Mouse (Mus musculus) lung, embryonic 16.5 days (tissue): ENCODE data around the gene F3. TPM values are rescaled to one million over a fixed set of nuclear protein-coding genes. Genes with fewer than 3 reads are reported as not detected.

ENCODE experiments used
- ATAC-seq: fragments of 200-750 bp; cut with Nextera tagmentation; 2 replicates; pipeline ENCODE4 v1.8.0; 2017; ENCODE audit warnings: low read depth, mild to moderate bottlenecking, moderate library complexity
- H3K27ac ChIP-seq: fragments of 300-500 bp; sonication (generic); 2 replicates; pipeline ENCODE4 v1.5.1; 2014; ENCODE audit warnings: mild to moderate bottlenecking, control low read depth, low read length
- H3K27me3 ChIP-seq: fragments of 300-500 bp; sonication (generic); 2 replicates; pipeline ENCODE4 v1.6.1; 2014; ENCODE audit warnings: low read depth, low read length, mixed read lengths; ENCODE audit not compliant: control insufficient read depth, insufficient read depth
- H3K36me3 ChIP-seq: fragments of 300-500 bp; sonication (generic); 2 replicates; pipeline ENCODE4 v1.6.1; 2014; ENCODE audit warnings: low read length; ENCODE audit not compliant: control insufficient read depth, insufficient read depth
- H3K4me1 ChIP-seq: fragments of 300-500 bp; sonication (generic); replicated peaks from 2 replicates; pipeline ENCODE4 v1.6.1; 2014; ENCODE audit warnings: low read length, mixed read lengths; ENCODE audit not compliant: control insufficient read depth, insufficient read depth
- H3K4me2 ChIP-seq: fragments of 300-500 bp; sonication (generic); 2 replicates; pipeline ENCODE4 v1.6.1; 2014; ENCODE audit warnings: low read depth, low read length, control low read depth
- H3K4me3 ChIP-seq: fragments of 300-500 bp; sonication (generic); 2 replicates; pipeline ENCODE4 v1.5.1; 2014; ENCODE audit warnings: mild to moderate bottlenecking, low read length, control low read depth
- H3K9ac ChIP-seq: fragments of 300-500 bp; sonication (generic); 2 replicates; pipeline ENCODE4 v1.6.1; 2014; ENCODE audit warnings: low read length, control low read depth
- H3K9me3 ChIP-seq: fragments of 300-500 bp; sonication (generic); 2 replicates; pipeline ENCODE4 v1.6.1; 2016; ENCODE audit warnings: low read length; ENCODE audit not compliant: control insufficient read depth
- WGBS: fragments of 180-500 bp; shearing (Covaris S2); extraction: QIAGEN DNeasy Blood & Tissue Kit; methylation state at CpG from one replicate; pipeline ENCODE4 v1.1.7; 2014; 5-methylcytosine and 5-hydroxymethylcytosine counted together
- polyA plus RNA-seq: library from polyadenylated mRNA; unstranded; fragments of >200 nt; fragmentation: Nextera tagmentation; extraction: Ambion mirVana; gene quantifications from 2 replicates; pipeline ENCODE4 v1.2.1, GENCODE M21; 2015

The F3 gene
- polyA plus RNA-seq, 1 experiment from 2014 or later = 30.5 TPM

DNA sequence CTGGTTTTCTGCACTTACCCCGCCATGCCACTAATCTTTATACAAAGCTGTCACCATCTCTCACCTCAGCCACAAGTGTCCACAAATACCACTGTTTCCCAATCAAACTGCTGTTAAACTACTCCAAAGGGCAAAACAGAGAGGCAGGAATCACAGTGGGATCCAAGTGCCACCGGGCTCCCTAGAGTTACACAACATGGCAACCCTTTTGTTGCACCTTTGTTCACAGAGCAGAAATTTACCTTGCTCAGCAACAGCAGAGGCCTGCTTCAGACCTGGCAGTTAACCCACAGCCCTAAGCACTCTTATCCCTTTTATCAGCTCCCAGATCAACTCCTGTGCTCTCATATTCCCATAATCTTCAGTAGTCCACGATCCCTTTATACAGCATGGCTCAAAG lies 35.6 kb upstream of the F3 start:
- Histone ChIP-seq H3K4me2 (no peak overlapping the region), H3K4me3 (no peak overlapping the region), H3K9me3 (no peaks in the 10 kb centered on the region), H3K27ac (no peak overlapping the region), H3K4me1 (no peaks in the 10 kb centered on the region), H3K36me3 (no peaks in the 10 kb centered on the region), H3K27me3 (no peaks in the 10 kb centered on the region), H3K9ac (no peak overlapping the region)
- 70% methylated on average over 3 of the region's 3 CpGs for WGBS
- ATAC-seq = no peak

DNA sequence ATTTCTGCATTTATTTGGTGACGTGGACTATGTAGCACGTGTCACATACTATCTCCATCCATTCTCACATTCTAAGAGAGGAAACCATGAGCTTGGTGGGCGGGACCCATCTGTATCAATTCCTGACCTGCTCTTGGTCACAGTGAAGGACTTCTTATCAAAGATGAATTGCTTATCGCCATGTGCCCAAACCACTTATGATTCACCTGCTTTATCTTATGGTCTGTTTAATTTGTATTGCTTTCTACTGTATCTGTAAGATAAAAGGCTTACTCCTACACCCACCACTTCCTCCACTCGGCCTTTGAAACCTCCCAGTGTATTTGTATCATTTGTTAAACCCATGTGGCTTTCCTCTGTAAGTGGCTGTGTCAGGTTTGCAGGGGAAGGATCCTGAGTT lies 34.3 kb upstream of the F3 start:
- no peaks in the 10 kb centered on the region for H3K9me3 ChIP-seq
- WGBS = 44% methylated on average over 5 of the region's 5 CpGs
- H3K27me3 ChIP-seq = no peaks in the 10 kb centered on the region
- no peak overlapping the region for H3K27ac ChIP-seq
- no peak overlapping the region for H3K4me2 ChIP-seq
- no peaks in the 10 kb centered on the region for H3K36me3 ChIP-seq
- no peak overlapping the region for H3K4me3 ChIP-seq
- ATAC-seq = no peak
- H3K9ac ChIP-seq = no peak overlapping the region
- no peaks in the 10 kb centered on the region for H3K4me1 ChIP-seq

DNA sequence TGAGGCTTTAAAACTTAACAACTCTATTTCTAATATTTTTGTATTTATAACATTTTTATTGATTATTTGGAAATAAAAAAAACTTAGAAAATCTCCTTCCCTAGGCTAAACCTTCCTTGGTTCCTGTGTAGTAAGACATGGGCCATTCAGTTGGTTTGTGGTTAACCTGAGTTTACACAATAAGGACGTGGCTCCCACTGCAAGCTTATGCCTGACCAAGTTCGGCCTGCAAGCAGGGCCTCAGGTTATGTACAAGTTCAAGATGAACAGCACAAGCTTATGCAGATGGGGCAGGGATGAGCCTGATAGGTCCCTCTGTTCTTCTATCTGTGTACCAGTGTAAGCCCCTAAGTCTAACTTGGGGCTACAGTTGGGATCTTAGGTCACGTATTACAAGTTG lies 33.6 kb upstream of the F3 start:
- no peak for ATAC-seq

DNA sequence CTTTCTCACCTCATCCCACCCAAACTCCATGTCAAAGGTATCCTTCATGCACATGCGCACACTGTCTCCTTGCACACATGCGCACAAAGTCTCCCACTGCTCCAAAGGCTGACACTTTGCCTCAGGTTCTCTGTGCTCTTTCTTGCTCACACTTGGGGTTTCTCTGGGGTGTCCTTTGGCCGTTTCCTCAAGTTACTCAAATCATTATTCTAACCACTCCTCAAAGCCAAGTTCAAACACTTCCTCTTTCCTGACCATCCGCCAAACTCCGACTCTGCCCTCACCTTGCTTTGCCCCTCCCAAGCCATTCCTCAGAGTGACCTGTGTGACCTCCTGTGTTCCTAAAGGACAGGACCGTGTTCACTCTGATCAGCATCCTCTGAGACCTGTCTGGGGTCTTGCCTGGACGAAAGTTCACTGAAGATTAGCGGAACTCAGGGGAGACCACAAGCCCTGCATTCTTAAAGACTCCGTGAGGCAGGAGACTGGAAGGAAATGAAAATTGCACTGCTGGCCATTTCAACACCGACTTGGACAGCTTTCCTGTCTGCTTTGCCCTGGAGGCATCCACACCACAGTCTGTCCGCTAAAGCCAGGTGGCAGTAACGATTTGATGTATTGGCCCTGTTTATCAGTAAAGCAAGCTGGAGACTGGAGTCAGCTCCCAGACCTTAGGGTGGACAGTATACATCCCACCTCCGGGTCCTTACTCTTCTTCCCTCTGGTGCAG lies 30.2 kb upstream of the F3 start:
- Histone ChIP-seq H3K36me3 (no peaks in the 10 kb centered on the region), H3K4me2 (no peak overlapping the region), H3K27me3 (no peaks in the 10 kb centered on the region), H3K27ac (no peak overlapping the region), H3K4me1 (no peaks in the 10 kb centered on the region), H3K9ac (no peak overlapping the region), H3K9me3 (no peaks in the 10 kb centered on the region), H3K4me3 (no peak overlapping the region)
- ATAC-seq = no peak
- 62% methylated on average over 13 of the region's 13 CpGs for WGBS

More for the DNA sequence above, 33.6 kb upstream of the F3 start:
- no peak overlapping the region for H3K4me3 ChIP-seq
- 78% methylated on average over 3 of the region's 3 CpGs for WGBS
- H3K4me1 ChIP-seq = no peaks in the 10 kb centered on the region
- H3K36me3 ChIP-seq = no peaks in the 10 kb centered on the region
- no peaks in the 10 kb centered on the region for H3K27me3 ChIP-seq
- no peak overlapping the region for H3K27ac ChIP-seq
- H3K4me2 ChIP-seq = no peak overlapping the region
- H3K9me3 ChIP-seq = no peaks in the 10 kb centered on the region
- H3K9ac ChIP-seq = no peak overlapping the region

DNA sequence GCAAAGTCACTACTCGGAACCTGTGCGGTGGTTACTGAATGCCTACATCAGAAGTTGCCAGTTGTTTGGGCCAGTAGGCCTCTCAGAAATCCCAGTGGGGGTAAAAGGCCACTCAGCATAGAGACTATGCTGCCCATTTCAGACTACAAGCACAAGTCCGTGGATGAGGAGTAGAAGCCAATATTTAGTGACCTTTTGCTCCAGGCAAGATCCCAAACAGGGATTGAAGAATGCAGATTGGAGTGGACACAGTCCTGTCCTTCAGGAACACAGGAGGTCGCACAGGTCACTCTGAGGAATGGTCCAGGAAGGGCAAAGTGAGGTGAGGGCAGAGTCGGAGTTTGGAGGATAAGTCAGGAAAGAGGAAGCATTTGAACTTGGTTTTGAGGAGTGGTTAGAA lies 29.6 kb upstream of the F3 start:
- no peak for ATAC-seq
- Histone ChIP-seq H3K27ac (no peak overlapping the region), H3K27me3 (no peaks in the 10 kb centered on the region), H3K9me3 (no peaks in the 10 kb centered on the region), H3K4me1 (no peaks in the 10 kb centered on the region), H3K4me2 (no peak overlapping the region), H3K36me3 (no peaks in the 10 kb centered on the region), H3K4me3 (no peak overlapping the region), H3K9ac (no peak overlapping the region)
- WGBS = 75% methylated on average over 5 of the region's 5 CpGs

DNA sequence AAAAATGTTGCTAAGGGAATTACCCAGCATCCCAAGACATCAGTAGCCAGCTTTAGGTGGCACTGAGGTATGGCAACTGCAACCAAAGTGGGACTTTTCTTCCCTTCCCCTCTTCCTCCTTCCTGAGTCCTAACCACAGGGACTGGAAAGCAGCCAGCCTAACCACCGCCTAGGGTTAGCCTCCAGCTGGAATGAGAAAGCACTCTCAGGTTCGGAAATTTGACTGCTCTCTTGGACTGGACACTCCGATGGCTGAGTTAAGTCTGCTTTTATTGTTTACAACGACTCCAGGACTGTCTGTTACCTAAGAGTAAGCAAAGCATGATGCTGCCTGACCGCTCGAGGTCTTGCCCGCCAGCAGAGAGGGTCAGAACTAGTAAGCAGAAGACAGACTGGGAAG lies 26.2 kb upstream of the F3 start:
- H3K4me1 ChIP-seq = no peaks in the 10 kb centered on the region
- ATAC-seq = no peak
- WGBS = 77% methylated on average over 7 of the region's 7 CpGs
- H3K36me3 ChIP-seq = no peaks in the 10 kb centered on the region
- no peaks in the 10 kb centered on the region for H3K27me3 ChIP-seq
- H3K4me3 ChIP-seq = no peak overlapping the region
- H3K27ac ChIP-seq = no peak overlapping the region
- no peaks in the 10 kb centered on the region for H3K9me3 ChIP-seq
- no peak overlapping the region for H3K9ac ChIP-seq
- H3K4me2 ChIP-seq = no peak overlapping the region

DNA sequence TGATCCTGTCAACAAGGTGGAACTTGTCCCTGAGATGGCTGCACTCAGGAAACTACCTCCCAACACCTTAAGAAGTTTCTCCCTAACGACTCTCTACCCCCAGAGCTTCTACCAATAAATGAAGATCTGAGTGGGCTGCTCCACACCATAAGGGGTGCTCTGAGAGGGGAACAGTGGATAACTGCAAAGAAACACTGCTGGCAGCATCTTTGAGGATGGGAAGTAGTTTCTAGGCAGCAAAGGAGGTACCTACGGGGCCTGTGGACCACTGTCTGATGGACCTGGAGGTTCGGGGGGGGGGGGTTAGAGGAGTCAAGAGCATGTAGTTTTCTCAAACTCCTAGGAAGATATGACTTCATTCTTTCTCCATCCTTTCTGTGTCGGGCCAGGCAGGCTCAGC lies 23.9 kb upstream of the F3 start:
- Histone ChIP-seq H3K4me2 (no peak overlapping the region), H3K27ac (no peak overlapping the region), H3K4me1 (no peaks in the 10 kb centered on the region), H3K27me3 (no peaks in the 10 kb centered on the region), H3K9me3 (no peaks in the 10 kb centered on the region), H3K9ac (no peak overlapping the region), H3K4me3 (no peak overlapping the region), H3K36me3 (no peaks in the 10 kb centered on the region)
- 47% methylated on average over 4 of the region's 4 CpGs for WGBS
- no peak for ATAC-seq

DNA sequence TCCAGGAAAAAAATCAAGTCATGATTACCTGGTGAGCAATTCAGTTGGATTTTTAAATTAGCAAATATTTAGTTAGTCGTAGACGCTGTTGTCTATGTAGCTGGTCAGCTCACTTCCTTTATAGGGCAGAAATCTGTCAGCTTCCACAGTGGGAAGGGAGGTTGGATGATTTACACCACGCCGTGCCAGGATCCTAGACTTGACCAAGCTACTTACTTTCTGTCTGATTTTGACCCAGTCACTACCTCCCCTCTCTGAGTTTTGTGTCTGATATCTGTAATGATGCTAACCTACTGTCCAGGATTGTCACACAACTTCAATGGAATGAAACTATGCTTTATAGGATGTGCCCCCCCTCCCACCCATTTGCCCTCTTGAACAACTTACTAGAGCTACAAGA lies 23.5 kb upstream of the F3 start:
- no peak overlapping the region for H3K4me2 ChIP-seq
- H3K4me1 ChIP-seq = no peaks in the 10 kb centered on the region
- ATAC-seq = no peak
- no peak overlapping the region for H3K27ac ChIP-seq
- H3K9me3 ChIP-seq = no peaks in the 10 kb centered on the region
- no peaks in the 10 kb centered on the region for H3K36me3 ChIP-seq
- no peaks in the 10 kb centered on the region for H3K27me3 ChIP-seq
- no peak overlapping the region for H3K4me3 ChIP-seq
- H3K9ac ChIP-seq = no peak overlapping the region
- 67% methylated on average over 4 of the region's 4 CpGs for WGBS

DNA sequence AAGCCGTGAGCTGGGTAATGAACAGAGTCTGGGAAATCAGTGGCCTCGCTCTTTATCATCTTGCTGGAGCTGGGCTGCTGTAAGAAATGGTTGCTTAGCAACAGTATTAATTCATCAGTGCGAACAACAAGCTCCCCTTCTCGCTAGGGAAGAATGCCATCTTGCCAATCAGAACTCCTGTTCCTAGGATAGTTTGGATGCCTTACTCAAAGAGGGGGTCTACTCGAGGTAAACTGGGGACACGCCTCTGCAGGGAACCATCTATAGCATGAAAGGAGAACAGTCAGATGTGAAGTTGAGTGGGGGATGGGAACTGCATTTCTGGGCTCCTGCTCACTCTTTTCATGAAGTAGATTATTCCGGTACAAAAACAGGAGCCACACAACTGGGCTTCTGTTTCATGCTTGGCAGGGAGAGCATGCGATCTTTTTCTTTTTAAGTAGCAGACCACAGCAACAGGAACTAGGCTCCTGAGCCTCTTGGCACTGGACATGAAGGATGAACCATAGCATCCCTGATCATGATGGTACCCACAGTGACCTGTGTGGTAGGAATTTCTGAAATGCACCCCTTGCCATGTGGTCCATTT lies 22.9 kb upstream of the F3 start:
- H3K27ac ChIP-seq = no peak overlapping the region
- H3K36me3 ChIP-seq = no peaks in the 10 kb centered on the region
- no peak overlapping the region for H3K9ac ChIP-seq
- no peaks in the 10 kb centered on the region for H3K27me3 ChIP-seq
- H3K4me3 ChIP-seq = no peak overlapping the region
- no peak overlapping the region for H3K4me2 ChIP-seq
- H3K4me1 ChIP-seq = no peaks in the 10 kb centered on the region
- WGBS = 28% methylated on average over 8 of the region's 8 CpGs
- ATAC-seq = no peak
- no peaks in the 10 kb centered on the region for H3K9me3 ChIP-seq
